Mouse (Mus musculus): Measurements from ENCODE around the gene Rad23a. TPM values are rescaled to one million over a fixed set of nuclear protein-coding genes. Genes with fewer than 3 reads are reported as not detected.

The Rad23a gene
- polyA plus RNA-seq, 1 experiment, result 47.5 TPM

- TF ChIP-seq CTCF (IDR thresholded peaks at IDR 0.05; ENCODE audit: extremely low read depth, insufficient read length, insufficient replicate concordance, low read depth, low read length), result peak; percentile 2; the same call in 1 of the 2 replicates
- no peak for TF ChIP-seq POLR2A (IDR thresholded peaks at IDR 0.05; ENCODE audit: low read depth, low read length)
- Histone ChIP-seq H3K27ac (ENCODE audit: insufficient read depth, low read depth, low read length) (no peak overlapping the region), H3K4me1 (ENCODE audit: control insufficient read depth, insufficient read depth, insufficient read length, low read length) (peaks cover 30% of the 10 kb centered on the region), H3K27me3 (ENCODE audit: control insufficient read depth, insufficient read depth, low read length) (peaks cover 22% of the 10 kb centered on the region), H3K4me3 (ENCODE audit: low read depth, low read length) (no peak overlapping the region), H3K36me3 (ENCODE audit: control insufficient read depth, insufficient read depth, low read length) (no peaks in the 10 kb centered on the region)
- WGBS, result 39% methylated on average over 38 of the region's 38 CpGs
These were observed 54.4 kb downstream of the Rad23a start for GRCm38 (mm10) chr8:84785756-84786677.

- Histone ChIP-seq H3K27me3 (ENCODE audit: control insufficient read depth, insufficient read depth, low read length) (peaks cover 22% of the 10 kb centered on the region), H3K27ac (ENCODE audit: insufficient read depth, low read depth, low read length) (no peak overlapping the region), H3K4me3 (ENCODE audit: low read depth, low read length) (no peak overlapping the region), H3K36me3 (ENCODE audit: control insufficient read depth, insufficient read depth, low read length) (no peaks in the 10 kb centered on the region), H3K4me1 (ENCODE audit: control insufficient read depth, insufficient read depth, insufficient read length, low read length) (peaks cover 28% of the 10 kb centered on the region)
- TF ChIP-seq POLR2A (IDR thresholded peaks at IDR 0.05; ENCODE audit: low read depth, low read length) (no peak), CTCF (IDR thresholded peaks at IDR 0.05; ENCODE audit: extremely low read depth, insufficient read length, insufficient replicate concordance, low read depth, low read length) (no peak)
- 41% methylated on average over 11 of the region's 11 CpGs for WGBS
These were observed 55.0 kb downstream of the Rad23a start for GRCm38 (mm10) chr8:84785506-84785755.

- Histone ChIP-seq H3K36me3 (ENCODE audit: control insufficient read depth, insufficient read depth, low read length) (no peaks in the 10 kb centered on the region), H3K27ac (ENCODE audit: insufficient read depth, low read depth, low read length) (no peak overlapping the region), H3K4me1 (ENCODE audit: control insufficient read depth, insufficient read depth, insufficient read length, low read length) (peaks cover 28% of the 10 kb centered on the region), H3K27me3 (ENCODE audit: control insufficient read depth, insufficient read depth, low read length) (peaks cover 22% of the 10 kb centered on the region), H3K4me3 (ENCODE audit: low read depth, low read length) (peak overlapping the region; percentile 40)
- WGBS, result 17% methylated on average over 48 of the region's 48 CpGs
- TF ChIP-seq CTCF (IDR thresholded peaks at IDR 0.05; ENCODE audit: extremely low read depth, insufficient read length, insufficient replicate concordance, low read depth, low read length), result no peak
- TF ChIP-seq POLR2A (IDR thresholded peaks at IDR 0.05; ENCODE audit: low read depth, low read length), result no peak
These were observed 55.6 kb downstream of the Rad23a start for GRCm38 (mm10) chr8:84784681-84785505.

Other genes starting within 250 kb of the Rad23a start
- gene Ier2, start 177.8 kb downstream of the Rad23a start, polyA plus RNA-seq (2012; rRNA removed), result 37.0 and 72.7 TPM in 2 replicates
- gene Trmt1, start 154.4 kb downstream of the Rad23a start, polyA plus RNA-seq (2012; rRNA removed), result 38.3 and 55.2 TPM in 2 replicates
- gene Nacc1, start 152.8 kb downstream of the Rad23a start, polyA plus RNA-seq (2012; rRNA removed), result 57.2 and 104 TPM in 2 replicates
- gene Lyl1, start 139.2 kb downstream of the Rad23a start, polyA plus RNA-seq (2012; rRNA removed), result 4.2 and 8.2 TPM in 2 replicates
- gene G430095P16Rik, start 117.7 kb downstream of the Rad23a start, polyA plus RNA-seq (2012; rRNA removed), result 0.30 TPM in 2 replicates
- gene Nfix, start 40.3 kb downstream of the Rad23a start, polyA plus RNA-seq (2012; rRNA removed), result 22.3 and 26.1 TPM in 2 replicates
- gene Dand5, start 17.8 kb downstream of the Rad23a start, polyA plus RNA-seq (2012; rRNA removed), result 0.98 and 2.1 TPM in 2 replicates
- 50.5 and 64.1 TPM in 2 replicates for gene Gadd45gip1, start 9.1 kb downstream of the Rad23a start, polyA plus RNA-seq (2012; rRNA removed)
- 82.6 and 120 TPM in 2 replicates for gene Calr, start 6.3 kb upstream of the Rad23a start, polyA plus RNA-seq (2012; rRNA removed)
- 20.2 and 29.1 TPM in 2 replicates for gene Farsa, start 16.3 kb upstream of the Rad23a start, polyA plus RNA-seq (2012; rRNA removed)
- gene Syce2, start 31.4 kb upstream of the Rad23a start, polyA plus RNA-seq (2012; rRNA removed), result 0.60 and 2.1 TPM in 2 replicates
- gene Gcdh, start 53.3 kb upstream of the Rad23a start, polyA plus RNA-seq (2012; rRNA removed), result 32.5 and 53.2 TPM in 2 replicates
- gene Klf1, start 61.3 kb upstream of the Rad23a start, polyA plus RNA-seq (2012; rRNA removed), result 0.30 and 0.38 TPM in 2 replicates
- 4.1 and 5.9 TPM in 2 replicates for gene Dnase2a, start 67.9 kb upstream of the Rad23a start, polyA plus RNA-seq (2012; rRNA removed)
- gene Mast1, start 96.7 kb upstream of the Rad23a start, polyA plus RNA-seq (2012; rRNA removed), result 0.50 and 0.71 TPM in 2 replicates
- gene Rtbdn, start 106.3 kb upstream of the Rad23a start, polyA plus RNA-seq (2012; rRNA removed), result 0.15 TPM in 1 of 2 replicates, not detected in the other
- gene Gm49661, start 128.8 kb upstream of the Rad23a start, polyA plus RNA-seq (2012; rRNA removed), result 3.2 TPM in 1 of 2 replicates, not detected in the other
- 70.6 and 141 TPM in 2 replicates for gene Prdx2, start 128.9 kb upstream of the Rad23a start, polyA plus RNA-seq (2012; rRNA removed)
- 14.5 and 29.1 TPM in 2 replicates for gene Rnaseh2a, start 129.1 kb upstream of the Rad23a start, polyA plus RNA-seq (2012; rRNA removed)
- 122 and 329 TPM in 2 replicates for gene Junb, start 138.1 kb upstream of the Rad23a start, polyA plus RNA-seq (2012; rRNA removed)
- 26.3 and 56.9 TPM in 2 replicates for gene Hook2, start 149.9 kb upstream of the Rad23a start, polyA plus RNA-seq (2012; rRNA removed)
- gene Best2, start 173.9 kb upstream of the Rad23a start, polyA plus RNA-seq (2012; rRNA removed), result 0.33 TPM in 1 of 2 replicates, not detected in the other
- gene Asna1, start 184.6 kb upstream of the Rad23a start, polyA plus RNA-seq (2012; rRNA removed), result 71.8 and 128 TPM in 2 replicates
- 82.6 and 135 TPM in 2 replicates for gene Trir, start 186.2 kb upstream of the Rad23a start, polyA plus RNA-seq (2012; rRNA removed)
- gene Tnpo2, start 196.2 kb upstream of the Rad23a start, polyA plus RNA-seq (2012; rRNA removed), result 19.8 and 32.0 TPM in 2 replicates
- 36.4 and 52.5 TPM in 2 replicates for gene Fbxw9, start 219.4 kb upstream of the Rad23a start, polyA plus RNA-seq (2012; rRNA removed)
- gene Gm5741, start 227.3 kb upstream of the Rad23a start, polyA plus RNA-seq (2012; rRNA removed), result 1.4 TPM in 1 of 2 replicates, not detected in the other
- gene Dhps, start 231.1 kb upstream of the Rad23a start, polyA plus RNA-seq (2012; rRNA removed), result 34.8 and 47.2 TPM in 2 replicates
- 66.0 and 79.1 TPM in 2 replicates for gene Wdr83os, start 240.1 kb upstream of the Rad23a start, polyA plus RNA-seq (2012; rRNA removed)
- 13.4 and 26.8 TPM in 2 replicates for gene Wdr83, start 240.6 kb upstream of the Rad23a start, polyA plus RNA-seq (2012; rRNA removed)
- gene Man2b1, start 242.6 kb upstream of the Rad23a start, polyA plus RNA-seq (2012; rRNA removed), result 28.8 and 38.1 TPM in 2 replicates